Mouse (Mus musculus) adrenal gland, adult 8-10 months (tissue): Measurements from ENCODE around the gene Gm20795. TPM values are rescaled to one million over a fixed set of nuclear protein-coding genes. Genes with fewer than 3 reads are reported as not detected.
"Not testable (repeated sequence)": the region's sequence is repeated elsewhere in the genome, so short reads cannot be mapped to it uniquely, and the experiment has no call there.

Experiments used
- DNase-seq: peaks from one replicate; pipeline ENCODE4 v3.0.0; 2022
- total RNA-seq, 4 experiments: library from RNA; stranded (reverse); gene quantifications; 2 replicates each; pipeline ENCODE4 v1.2.4; 2022

Gm20795 gene
- not detected for total RNA-seq

DNA sequence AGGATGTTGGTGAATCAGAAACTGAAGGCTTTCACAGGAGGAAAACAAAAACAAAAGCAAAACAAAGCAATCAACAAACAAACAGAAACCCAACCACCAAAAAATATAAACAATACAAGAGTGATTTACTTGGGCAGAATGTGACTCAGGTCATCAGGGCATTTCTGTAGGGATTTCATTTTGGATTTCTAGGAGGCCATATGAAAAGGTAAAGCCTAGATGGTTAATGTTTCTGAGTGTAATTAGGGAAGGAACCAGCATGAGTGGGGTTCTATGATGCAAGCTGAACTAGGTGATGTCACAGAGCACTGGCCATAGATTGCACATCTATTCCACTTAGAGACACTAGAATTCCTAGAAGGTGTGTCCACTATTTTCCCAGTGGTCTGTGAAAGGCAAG, at the start of gene Gm20795:
Gene Gm20795, plus strand, starts transcription at position 301 of the 400 bp plus-strand sequence.
- DNase-seq = not testable (repeated sequence)

DNA sequence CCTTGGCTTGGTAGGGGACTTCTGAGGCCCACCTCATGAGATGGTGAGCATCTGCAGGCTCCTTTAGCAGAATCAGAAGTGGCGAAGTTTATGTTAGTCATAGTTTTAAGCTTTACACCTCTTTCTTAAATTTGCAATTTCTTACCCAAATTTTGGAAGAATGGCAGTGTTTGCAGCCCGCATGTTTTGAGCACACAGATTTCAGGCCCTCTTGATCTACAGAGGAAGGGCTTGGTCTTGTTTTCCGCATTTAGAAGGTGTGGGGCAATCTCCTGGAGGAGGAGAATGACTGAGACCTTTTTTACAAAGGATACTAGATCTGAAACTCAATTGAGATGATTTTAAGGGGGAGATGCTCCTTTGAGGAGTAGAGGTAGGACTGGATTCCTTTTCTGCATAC, 29.0 kb upstream of the Gm20795 start, which contains the start of gene Gm21797:
Gene Gm21797, minus strand, starts transcription at position 101 of the 400 bp plus-strand sequence.
- DNase-seq = not testable (repeated sequence)

Other genes with a start within 250 kb of the Gm20795 start
- gene Gm21852, start 152.9 kb upstream of the Gm20795 start, total RNA-seq = not detected
- gene Gm21797, start 29.1 kb upstream of the Gm20795 start, total RNA-seq = not detected